7 mouse cellular contexts compared by ENCODE assay signal in the genomic region with DNA sequence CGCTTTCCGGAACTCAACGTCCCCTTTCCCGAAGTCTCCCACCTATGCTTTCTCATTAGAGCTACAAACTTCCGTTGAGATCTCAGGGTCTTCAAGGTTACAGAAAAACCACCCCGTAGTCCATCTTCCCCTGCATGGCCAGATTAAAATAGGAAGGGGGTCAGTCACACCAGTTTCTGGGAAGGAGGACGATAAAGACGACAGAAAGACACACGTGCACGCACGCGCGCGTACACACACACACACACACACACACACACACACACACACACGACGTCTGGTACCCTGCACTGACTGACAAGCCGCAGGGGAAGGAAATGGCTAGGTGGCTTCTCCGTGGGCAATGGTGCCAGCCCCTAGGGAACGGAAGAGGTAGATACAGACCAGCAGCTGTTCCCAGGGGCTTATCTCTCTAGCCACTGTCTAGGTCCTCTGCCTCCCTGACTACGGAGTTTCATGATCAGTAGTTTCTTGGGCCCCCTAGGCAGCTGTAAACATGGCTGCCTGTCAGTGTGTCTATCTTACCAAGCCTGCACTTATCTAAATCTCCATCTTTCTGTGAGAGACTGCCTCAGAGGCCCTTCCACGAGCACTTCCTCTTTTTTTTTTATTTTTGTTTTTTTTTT. TPM values are rescaled to one million over a fixed set of nuclear protein-coding genes. Genes with fewer than 3 reads are reported as not detected.
DNase-seq lines count a peak whose midpoint lies in the region; ATAC-seq and TF ChIP-seq lines count a peak whose summit lies in the region.

No protein-coding gene starts in this region.

- 21% methylated on average over 21 of the region's 21 CpGs for WGBS in forebrain, embryonic 16.5 days
- 2% methylated on average over 21 of the region's 21 CpGs for WGBS in liver, embryonic 15.5 days (ENCODE audit: insufficient replicate concordance)

- peak; percentile 49 for DNase-seq in retina, postnatal 1 day
- DNase-seq in left cerebral cortex, adult 18-20 months (ENCODE audit: low spot score in 2 of 2) = no peak
- DNase-seq in gastrocnemius, postnatal 14 days = no peak

- H3K9me3 ChIP-seq in ES-Bruce4 (replicated peaks; ENCODE audit: control insufficient read depth, insufficient read depth, low read length, poor library complexity, severe bottlenecking) = no peaks in the 10 kb centered on the region
- H3K9me3 ChIP-seq in forebrain, embryonic 16.5 days (ENCODE audit: control insufficient read depth, low read length) = no peaks in the 10 kb centered on the region
- no peaks in the 10 kb centered on the region for H3K9me3 ChIP-seq in liver, embryonic 15.5 days (replicated peaks)

- H3K36me3 ChIP-seq in C2C12 (ENCODE audit: control insufficient read depth, insufficient read depth) (peaks cover 51% of the 10 kb centered on the region), ES-Bruce4 (ENCODE audit: control insufficient read depth, insufficient read depth, low read length, poor library complexity, severe bottlenecking) (no peaks in the 10 kb centered on the region)
- H3K36me3 ChIP-seq in forebrain, embryonic 16.5 days (ENCODE audit: control insufficient read depth, insufficient read depth) = no peaks in the 10 kb centered on the region
- no peaks in the 10 kb centered on the region for H3K36me3 ChIP-seq in liver, embryonic 15.5 days (replicated peaks)

- TF ChIP-seq CTCF in C2C12 (IDR thresholded peaks at IDR 0.05; ENCODE audit: control insufficient read depth, insufficient read depth, insufficient read length) = no peak
- TF ChIP-seq CTCF in ES-Bruce4 (IDR thresholded peaks at IDR 0.05; ENCODE audit: low read depth, low read length) = no peak

- H3K79me2 ChIP-seq in C2C12 (ENCODE audit: control insufficient read depth, insufficient read depth) = peaks cover 40% of the 10 kb centered on the region

- H3K4me3 ChIP-seq in C2C12 (ENCODE audit: insufficient read depth, poor library complexity, severe bottlenecking) (no peak overlapping the region), ES-Bruce4 (ENCODE audit: low read depth, low read length) (peak overlapping the region; percentile 52)
- peak overlapping the region; percentile 48 for H3K4me3 ChIP-seq in forebrain, embryonic 16.5 days (replicated peaks; ENCODE audit: low read length)
- peak overlapping the region; percentile 48 for H3K4me3 ChIP-seq in liver, embryonic 15.5 days (replicated peaks)

- H3K4me2 ChIP-seq in forebrain, embryonic 16.5 days (ENCODE audit: low read length) = peak overlapping the region; percentile 88
- peak overlapping the region; percentile 83 for H3K4me2 ChIP-seq in liver, embryonic 15.5 days

- TF ChIP-seq POLR2A in ES-Bruce4 (IDR thresholded peaks at IDR 0.05; ENCODE audit: insufficient read depth, low read length) = no peak

- peaks cover 21% of the 10 kb centered on the region for H3K79me3 ChIP-seq in C2C12 (ENCODE audit: low read depth)

- no peak for ATAC-seq in forebrain, embryonic 16.5 days
- peak; percentile 81 for ATAC-seq in liver, embryonic 15.5 days (ENCODE audit: insufficient read depth)

- intact Hi-C loops in gastrocnemius, postnatal 14 days (cut with DNase I; ENCODE audit: low total_unique reads) = no loop called here

- peak overlapping the region; percentile 51 for H3ac ChIP-seq in C2C12 (ENCODE audit: control insufficient read depth, insufficient read length, low read depth)

- H3K4me1 ChIP-seq in ES-Bruce4 (ENCODE audit: control insufficient read depth, insufficient read depth, low read length) = peaks cover 3% of the 10 kb centered on the region
- peaks cover 13% of the 10 kb centered on the region for H3K4me1 ChIP-seq in forebrain, embryonic 16.5 days (replicated peaks; ENCODE audit: control insufficient read depth, insufficient read depth, low read length)
- peaks cover 28% of the 10 kb centered on the region for H3K4me1 ChIP-seq in liver, embryonic 15.5 days (replicated peaks)

- H3K9ac ChIP-seq in ES-Bruce4 (ENCODE audit: low read depth, poor library complexity, severe bottlenecking) = peak overlapping the region; percentile 50
- H3K9ac ChIP-seq in forebrain, embryonic 16.5 days (replicated peaks; ENCODE audit: low read depth, low read length) = no peak overlapping the region
- H3K9ac ChIP-seq in liver, embryonic 15.5 days = peak overlapping the region; percentile 36; the same call in 1 of the 2 replicates

- TF ChIP-seq EP300 in ES-Bruce4 (IDR thresholded peaks at IDR 0.05; ENCODE audit: insufficient read depth, low read depth, low read length) = no peak

- no peak overlapping the region for H3K27ac ChIP-seq in ES-Bruce4 (ENCODE audit: insufficient read depth, low read length)
- no peak overlapping the region for H3K27ac ChIP-seq in forebrain, embryonic 16.5 days (ENCODE audit: low read length)
- peak overlapping the region; percentile 53 for H3K27ac ChIP-seq in liver, embryonic 15.5 days (replicated peaks)

- H3K27me3 ChIP-seq in C2C12 (ENCODE audit: control insufficient read depth, insufficient read depth, insufficient read length) (no peaks in the 10 kb centered on the region), ES-Bruce4 (ENCODE audit: control insufficient read depth, insufficient read depth, low read length, poor library complexity, severe bottlenecking) (no peaks in the 10 kb centered on the region)
- H3K27me3 ChIP-seq in forebrain, embryonic 16.5 days (replicated peaks; ENCODE audit: control insufficient read depth, insufficient read depth, low read length) = peaks cover 9% of the 10 kb centered on the region; the same call in 1 of the 2 replicates
- peaks cover 27% of the 10 kb centered on the region for H3K27me3 ChIP-seq in liver, embryonic 15.5 days

TF ChIP-seq in C2C12, 6 proteins besides CTCF, POLR2A, EP300 and RAD21:
- TF ChIP-seq MYOG (IDR thresholded peaks at IDR 0.05; ENCODE audit: control insufficient read depth, extremely low read depth, insufficient read length) (no peak), USF1 (IDR thresholded peaks at IDR 0.05; ENCODE audit: low read depth) (no peak), FOSL1 (IDR thresholded peaks at IDR 0.05; ENCODE audit: insufficient read depth, low read length, poor library complexity, severe bottlenecking) (no peak), MAX (IDR thresholded peaks at IDR 0.05) (no peak), MYOD1 (IDR thresholded peaks at IDR 0.05; ENCODE audit: control insufficient read depth, insufficient read length, low read depth) (no peak), CEBPB (IDR thresholded peaks at IDR 0.05; ENCODE audit: low read depth) (no peak)

RNA-seq across cellular contexts. Expression of a gene that starts 6.6 kb away (rescaled TPM):
- 58.8 TPM for polyA plus RNA-seq in C2C12 (2012; fragmentation: generic; extraction: Trizol)
- polyA plus RNA-seq in ES-Bruce4 (2011; ENCODE audit: insufficient read depth, insufficient read length, low read depth, missing spikeins) = 3.1 and 9.7 TPM in 2 replicates
- polyA plus RNA-seq in forebrain, embryonic 16.5 days (2015; fragmentation: Nextera tagmentation; extraction: Ambion mirVana) = 0.73 and 1.0 TPM in 2 replicates
- polyA plus RNA-seq in liver, embryonic 15.5 days (2015; fragmentation: Nextera tagmentation; extraction: Ambion mirVana) = 6.4 and 6.6 TPM in 2 replicates
- 1 to 10 TPM in 1 of 2 experiments, under 1 TPM in 1; 0.91 to 1.1 TPM for total RNA-seq in left cerebral cortex, adult 18-20 months (2021)
- total RNA-seq in gastrocnemius, postnatal 14 days (2021) = 1 to 10 TPM; 1.0 to 1.1 TPM

RNA-seq across cellular contexts. Expression of a gene that starts 20.6 kb away (rescaled TPM):
- polyA plus RNA-seq in C2C12 (2012; fragmentation: generic; extraction: Trizol) = 26.4 TPM
- 17.8 and 19.3 TPM in 2 replicates for polyA plus RNA-seq in ES-Bruce4 (2011; ENCODE audit: insufficient read depth, insufficient read length, low read depth, missing spikeins)
- 37.8 and 39.6 TPM in 2 replicates for polyA plus RNA-seq in forebrain, embryonic 16.5 days (2015; fragmentation: Nextera tagmentation; extraction: Ambion mirVana)
- 40.5 and 56.5 TPM in 2 replicates for polyA plus RNA-seq in liver, embryonic 15.5 days (2015; fragmentation: Nextera tagmentation; extraction: Ambion mirVana)
- total RNA-seq in left cerebral cortex, adult 18-20 months (2021) = 10 to 100 TPM; 28.5 to 30.6 TPM
- total RNA-seq in gastrocnemius, postnatal 14 days (2021) = 10 to 100 TPM; 14.1 to 15.6 TPM

RNA-seq across cellular contexts. Expression of a gene that starts 22.1 kb away (rescaled TPM):
- 45.8 TPM for polyA plus RNA-seq in C2C12 (2012; fragmentation: generic; extraction: Trizol)
- polyA plus RNA-seq in ES-Bruce4 (2011; ENCODE audit: insufficient read depth, insufficient read length, low read depth, missing spikeins) = 53.7 and 54.3 TPM in 2 replicates
- 84.6 and 93.4 TPM in 2 replicates for polyA plus RNA-seq in forebrain, embryonic 16.5 days (2015; fragmentation: Nextera tagmentation; extraction: Ambion mirVana)
- polyA plus RNA-seq in liver, embryonic 15.5 days (2015; fragmentation: Nextera tagmentation; extraction: Ambion mirVana) = 15.3 and 18.9 TPM in 2 replicates
- 10 to 100 TPM; 71.0 to 71.7 TPM for total RNA-seq in left cerebral cortex, adult 18-20 months (2021)
- total RNA-seq in gastrocnemius, postnatal 14 days (2021) = 10 to 100 TPM; 27.6 to 30.5 TPM

RNA-seq across cellular contexts. Expression of a gene that starts 32.2 kb away (rescaled TPM):
- 92.5 TPM for polyA plus RNA-seq in C2C12 (2012; fragmentation: generic; extraction: Trizol)
- 38.6 and 42.7 TPM in 2 replicates for polyA plus RNA-seq in ES-Bruce4 (2011; ENCODE audit: insufficient read depth, insufficient read length, low read depth, missing spikeins)
- 6.4 and 8.0 TPM in 2 replicates for polyA plus RNA-seq in forebrain, embryonic 16.5 days (2015; fragmentation: Nextera tagmentation; extraction: Ambion mirVana)
- 2.8 and 3.0 TPM in 2 replicates for polyA plus RNA-seq in liver, embryonic 15.5 days (2015; fragmentation: Nextera tagmentation; extraction: Ambion mirVana)
- 10 to 100 TPM; 12.8 to 15.7 TPM for total RNA-seq in left cerebral cortex, adult 18-20 months (2021)
- 10 to 100 TPM; 12.9 to 13.2 TPM for total RNA-seq in gastrocnemius, postnatal 14 days (2021)

RNA-seq across cellular contexts. Expression of a gene that starts 45.3 kb away (rescaled TPM):
- polyA plus RNA-seq in C2C12 (2012; fragmentation: generic; extraction: Trizol) = not detected
- polyA plus RNA-seq in ES-Bruce4 (2011; ENCODE audit: insufficient read depth, insufficient read length, low read depth, missing spikeins) = 0.81 and 1.1 TPM in 2 replicates
- polyA plus RNA-seq in forebrain, embryonic 16.5 days (2015; fragmentation: Nextera tagmentation; extraction: Ambion mirVana) = 0.11 TPM in 1 of 2 replicates, not detected in the other
- not detected in 2 replicates for polyA plus RNA-seq in liver, embryonic 15.5 days (2015; fragmentation: Nextera tagmentation; extraction: Ambion mirVana)
- not detected for total RNA-seq in left cerebral cortex, adult 18-20 months (2021)
- not detected for total RNA-seq in gastrocnemius, postnatal 14 days (2021)
